Mouse (Mus musculus) liver, adult 2 months (tissue): Measurements from ENCODE around the gene Atp1b1. TPM values are rescaled to one million over a fixed set of nuclear protein-coding genes. Genes with fewer than 3 reads are reported as not detected.

Source experiments
- DNase-seq: peaks from one replicate; pipeline ENCODE4 v3.0.0-alpha.2; 2011; ENCODE audit warnings: low read depth, low spot score; ENCODE audit errors: extremely low read depth
- H3K27ac ChIP-seq: fragments of 200-500 bp; replicated peaks from 2 replicates; pipeline ENCODE4 v1.5.1; 2012; ENCODE audit warnings: low read depth, mild to moderate bottlenecking, control low read depth, inconsistent platforms, low read length; ENCODE audit not compliant: insufficient read depth
- H3K27me3 ChIP-seq: fragments of 200-500 bp; 2 replicates; pipeline ENCODE4 v1.6.1; 2012; ENCODE audit warnings: mild to moderate bottlenecking, moderate library complexity, low read length, inconsistent platforms; ENCODE audit not compliant: control insufficient read depth, insufficient read depth
- H3K36me3 ChIP-seq: fragments of 200-500 bp; 2 replicates; pipeline ENCODE4 v1.6.1; 2012; ENCODE audit warnings: low read length, inconsistent platforms; ENCODE audit not compliant: control insufficient read depth, insufficient read depth
- H3K4me1 ChIP-seq: fragments of 200-500 bp; 2 replicates; pipeline ENCODE4 v1.6.1; 2011; ENCODE audit warnings: low read length; ENCODE audit not compliant: control insufficient read depth, insufficient read depth
- H3K4me3 ChIP-seq: fragments of 200-500 bp; 2 replicates; pipeline ENCODE4 v1.5.1; 2011; ENCODE audit warnings: low read depth, mild to moderate bottlenecking, control low read depth, low read length, moderate library complexity; ENCODE audit not compliant: insufficient read depth
- H3K79me2 ChIP-seq: fragments of 200-500 bp; 2 replicates; pipeline ENCODE4 v1.6.1; 2012; ENCODE audit warnings: inconsistent platforms, mild to moderate bottlenecking, low read length, moderate library complexity; ENCODE audit not compliant: control insufficient read depth, insufficient read depth
- H3K9ac ChIP-seq: fragments of 200-500 bp; 2 replicates; pipeline ENCODE4 v1.6.1; 2012; ENCODE audit warnings: low read depth, mild to moderate bottlenecking, control low read depth, inconsistent platforms, low read length
- CTCF ChIP-seq: fragments of 200-500 bp; IDR thresholded peaks from 2 replicates; pipeline ENCODE4 v1.5.1; 2011; ENCODE audit warnings: low read depth, low read length, control low read depth
- POLR2A ChIP-seq: fragments of 200-500 bp; IDR thresholded peaks from 2 replicates; pipeline ENCODE4 v1.6.1; 2011; ENCODE audit warnings: low read length, control low read depth; ENCODE audit not compliant: insufficient read depth; ENCODE audit errors: extremely low read depth
- WGBS: fragments of 180-500 bp; shearing (Covaris S2); methylation state at CpG from one replicate; pipeline ENCODE4 v1.1.7; 2018; 5-methylcytosine and 5-hydroxymethylcytosine counted together
- polyA plus RNA-seq: library from polyadenylated mRNA; depleted of rRNA; stranded (reverse); fragments of >200 nt; gene quantifications from 2 replicates; pipeline ENCODE4 v1.2.3, GENCODE M21; 2012; rRNA removed
- total RNA-seq: library from RNA; depleted of rRNA; stranded (reverse); fragments of >200 nt; gene quantifications from 2 replicates; pipeline ENCODE4 v1.2.3, GENCODE M21; 2014; rRNA removed

Atp1b1 gene
- 30.5 and 39.1 TPM in 2 replicates for total RNA-seq
- polyA plus RNA-seq: 22.4 and 26.0 TPM in 2 replicates

DNA sequence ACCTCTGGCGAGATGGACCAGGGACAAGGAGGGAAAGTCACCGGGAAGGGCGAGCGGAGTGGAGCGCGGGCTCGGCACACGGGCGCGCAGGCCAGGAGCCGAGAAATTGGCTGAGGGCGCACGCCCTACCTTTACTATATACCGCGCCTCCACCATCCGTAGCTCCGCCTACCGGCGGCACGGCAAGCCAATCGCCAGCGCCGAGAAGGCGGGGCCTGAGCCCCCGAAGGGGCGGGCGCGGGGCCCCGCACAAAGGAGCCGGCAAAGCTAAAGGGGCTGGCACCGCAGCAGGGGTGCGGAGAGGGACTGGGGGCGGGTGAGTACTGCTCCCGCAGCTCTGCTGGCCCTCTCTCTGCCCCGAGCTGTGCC lies at the start of gene Atp1b1:
Gene Atp1b1, minus strand, starts transcription at position 111 of the 369 bp plus-strand sequence.
- Histone ChIP-seq H3K27me3 (no peaks in the 10 kb centered on the region), H3K4me3 (peak within 1 kb of the TSS; percentile 68), H3K36me3 (peaks cover 5% of the 10 kb centered on the region; the same call in 1 of the 2 replicates), H3K79me2 (peaks cover 13% of the 10 kb centered on the region; the same call in 1 of the 2 replicates), H3K9ac (peak within 1 kb of the TSS; percentile 82), H3K4me1 (peaks cover 20% of the 10 kb centered on the region), H3K27ac (peak within 1 kb of the TSS; percentile 93)
- WGBS: under 1% methylated on average over 32 of the region's 35 CpGs
- TF ChIP-seq CTCF: no peak
- TF ChIP-seq POLR2A: peak; percentile 95
- DNase-seq: peak; percentile 79

- DNase-seq: no peak
- H3K79me2 ChIP-seq: no peaks in the 10 kb centered on the region
- TF ChIP-seq POLR2A (no peak), CTCF (no peak)
- H3K27me3 ChIP-seq: no peaks in the 10 kb centered on the region
- WGBS: 75% methylated on average over 3 of the region's 3 CpGs
- H3K9ac ChIP-seq: no peak overlapping the region
- no peaks in the 10 kb centered on the region for H3K4me1 ChIP-seq
- no peak overlapping the region for H3K4me3 ChIP-seq
- no peaks in the 10 kb centered on the region for H3K36me3 ChIP-seq
- H3K27ac ChIP-seq: no peak overlapping the region
Measured at GRCm38 (mm10) chr1:164505096-164505495, 46.9 kb upstream of the Atp1b1 start.

DNA sequence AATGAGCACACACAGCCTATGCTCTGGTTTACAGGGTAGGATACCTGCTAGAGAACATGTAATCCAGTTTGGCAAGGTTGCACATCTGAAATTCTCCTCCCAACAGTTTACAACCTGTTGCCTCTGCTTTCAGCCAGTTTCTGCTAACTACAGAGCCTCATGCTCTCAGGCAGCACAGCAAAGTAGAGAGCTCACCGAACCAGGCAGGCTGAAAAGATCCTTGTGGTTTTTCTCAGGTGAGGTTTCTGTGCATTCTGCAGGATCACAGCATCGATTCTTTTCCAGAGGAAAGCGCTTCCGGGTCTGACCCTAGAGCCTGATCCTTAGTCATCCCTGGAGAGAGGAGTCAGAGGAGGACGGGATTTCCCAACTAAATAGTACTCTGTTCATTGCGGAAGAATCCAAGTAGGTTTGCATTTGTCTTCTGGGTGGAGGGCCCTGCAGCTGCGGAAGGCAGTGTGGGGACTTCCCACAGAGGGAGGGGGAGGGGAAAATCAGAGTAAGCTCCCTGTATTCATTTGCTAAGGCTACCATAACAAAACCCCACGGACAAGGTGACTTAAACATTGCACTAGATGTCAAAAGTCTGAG lies 45.1 kb upstream of the Atp1b1 start:
- no peak overlapping the region for H3K27ac ChIP-seq
- no peaks in the 10 kb centered on the region for H3K36me3 ChIP-seq

GRCm38 (mm10) chr1:164502231-164502630 lies 44.1 kb upstream of the Atp1b1 start:
- TF ChIP-seq POLR2A (no peak), CTCF (no peak)

More for the DNA sequence above, 45.1 kb upstream of the Atp1b1 start:
- TF ChIP-seq CTCF (no peak), POLR2A (no peak)
- no peak overlapping the region for H3K4me3 ChIP-seq
- DNase-seq: no peak
- no peaks in the 10 kb centered on the region for H3K4me1 ChIP-seq
- H3K27me3 ChIP-seq: no peaks in the 10 kb centered on the region
- no peaks in the 10 kb centered on the region for H3K79me2 ChIP-seq
- no peak overlapping the region for H3K9ac ChIP-seq
- WGBS: 60% methylated on average over 8 of the region's 8 CpGs

DNA sequence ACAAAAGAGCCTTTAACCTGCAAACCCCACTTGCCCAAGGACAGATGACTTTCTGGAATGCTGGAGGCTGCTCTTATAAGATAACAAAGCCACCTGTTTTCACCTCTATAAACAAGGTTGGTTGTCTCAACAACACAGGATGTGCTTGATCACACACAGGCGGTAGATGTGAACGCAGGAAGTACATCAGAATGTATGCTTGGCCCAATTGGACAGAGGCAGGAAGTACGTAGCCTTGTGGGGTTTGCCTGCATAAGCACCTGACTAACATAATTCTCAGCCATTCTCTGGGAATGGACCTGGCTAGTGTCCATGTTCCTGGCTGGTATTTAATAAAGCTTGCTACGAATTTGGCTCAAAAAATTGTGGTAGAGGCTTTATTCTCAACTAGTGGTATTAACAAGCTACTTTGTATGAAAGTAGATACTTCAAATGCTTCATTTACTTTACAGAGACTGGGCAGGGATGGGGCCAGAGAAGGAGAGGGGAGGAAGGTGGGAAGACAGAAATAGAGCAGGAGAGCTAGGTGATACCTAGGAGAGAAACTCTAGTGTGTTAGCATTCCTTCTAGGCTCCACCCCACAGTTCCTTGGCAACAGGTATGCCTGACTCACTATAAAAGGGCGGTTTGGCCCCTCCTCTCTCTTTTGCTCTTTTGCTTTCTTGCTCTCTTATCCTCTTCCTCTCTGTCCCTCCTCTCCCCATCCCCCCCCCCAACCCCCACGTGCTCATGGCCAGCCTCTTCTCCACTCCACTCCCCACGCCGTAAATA lies 36.8 kb upstream of the Atp1b1 start:
- TF ChIP-seq POLR2A: no peak
- TF ChIP-seq CTCF: no peak
- Histone ChIP-seq H3K27me3 (no peaks in the 10 kb centered on the region), H3K9ac (no peak overlapping the region), H3K36me3 (no peaks in the 10 kb centered on the region), H3K79me2 (no peaks in the 10 kb centered on the region), H3K4me1 (peaks cover 3% of the 10 kb centered on the region; the same call in 1 of the 2 replicates), H3K27ac (no peak overlapping the region), H3K4me3 (no peak overlapping the region)
- no peak for DNase-seq
- WGBS: 77% methylated on average over 8 of the region's 8 CpGs

More at GRCm38 (mm10) chr1:164502231-164502630, 44.1 kb upstream of the Atp1b1 start:
- H3K36me3 ChIP-seq: no peaks in the 10 kb centered on the region
- DNase-seq: no peak
- H3K79me2 ChIP-seq: no peaks in the 10 kb centered on the region
- H3K9ac ChIP-seq: no peak overlapping the region
- no peaks in the 10 kb centered on the region for H3K27me3 ChIP-seq
- H3K27ac ChIP-seq: no peak overlapping the region
- H3K4me3 ChIP-seq: no peak overlapping the region
- WGBS: 75% methylated on average over 7 of the region's 7 CpGs
- no peaks in the 10 kb centered on the region for H3K4me1 ChIP-seq
